Mouse (Mus musculus) hindbrain, embryonic 15.5 days (tissue): ENCODE data around the gene Zwilch. TPM values are rescaled to one million over a fixed set of nuclear protein-coding genes. Genes with fewer than 3 reads are reported as not detected.
A peak's percentile ranks its signal among the peaks of the same experiment; 100 is the strongest.

Experiments used
- ATAC-seq: fragments of 200-750 bp; cut with Nextera tagmentation; 2 replicates; pipeline ENCODE4 v1.8.0; 2017; ENCODE audit warnings: low read depth, moderate number of reproducible peaks, moderate TSS enrichment; ENCODE audit not compliant: low FRiP score
- H3K27ac ChIP-seq: fragments of 300-500 bp; sonication (generic); replicated peaks from 2 replicates; pipeline ENCODE4 v1.5.1; 2015; ENCODE audit warnings: mild to moderate bottlenecking, inconsistent platforms
- H3K27me3 ChIP-seq: fragments of 300-500 bp; sonication (generic); 2 replicates; pipeline ENCODE4 v1.6.1; 2015; ENCODE audit warnings: control low read depth, inconsistent platforms
- H3K36me3 ChIP-seq: fragments of 300-500 bp; sonication (generic); 2 replicates; pipeline ENCODE4 v1.6.1; 2015; ENCODE audit warnings: control low read depth, inconsistent platforms
- H3K4me1 ChIP-seq: fragments of 300-500 bp; sonication (generic); replicated peaks from 2 replicates; pipeline ENCODE4 v1.6.1; 2015; ENCODE audit warnings: control low read depth, inconsistent platforms
- H3K4me2 ChIP-seq: fragments of 300-500 bp; sonication (generic); 2 replicates; pipeline ENCODE4 v1.6.1; 2015; ENCODE audit warnings: moderate library complexity, mild to moderate bottlenecking, inconsistent platforms
- H3K4me3 ChIP-seq: fragments of 300-500 bp; sonication (generic); 2 replicates; pipeline ENCODE4 v1.5.1; 2015; ENCODE audit warnings: mild to moderate bottlenecking, inconsistent platforms
- H3K9ac ChIP-seq: fragments of 300-500 bp; sonication (generic); 2 replicates; pipeline ENCODE4 v1.6.1; 2015; ENCODE audit warnings: inconsistent platforms
- H3K9me3 ChIP-seq: fragments of 300-500 bp; sonication (generic); 2 replicates; pipeline ENCODE4 v1.6.1; 2016; ENCODE audit warnings: control low read depth, inconsistent platforms
- WGBS: fragments of 180-500 bp; shearing (Covaris S2); methylation state at CpG from one replicate; pipeline ENCODE4 v1.1.7; 2015; 5-methylcytosine and 5-hydroxymethylcytosine counted together
- polyA plus RNA-seq: library from polyadenylated mRNA; unstranded; fragments of >200 nt; fragmentation: Nextera tagmentation; extraction: Ambion mirVana; gene quantifications from 2 replicates; pipeline ENCODE4 v1.2.1, GENCODE M21; 2015

Gene Zwilch
- polyA plus RNA-seq, result 5.6 and 6.7 TPM in 2 replicates

- WGBS, result under 1% methylated on average over 42 of the region's 42 CpGs
Measured at GRCm38 (mm10) chr9:64172816-64173665, at the start of gene Zwilch, which contains the start of gene Rpl4. Gene Zwilch (minus strand): TSS chr9:64173104. Gene Rpl4 (plus strand): TSS chr9:64173375.

DNA sequence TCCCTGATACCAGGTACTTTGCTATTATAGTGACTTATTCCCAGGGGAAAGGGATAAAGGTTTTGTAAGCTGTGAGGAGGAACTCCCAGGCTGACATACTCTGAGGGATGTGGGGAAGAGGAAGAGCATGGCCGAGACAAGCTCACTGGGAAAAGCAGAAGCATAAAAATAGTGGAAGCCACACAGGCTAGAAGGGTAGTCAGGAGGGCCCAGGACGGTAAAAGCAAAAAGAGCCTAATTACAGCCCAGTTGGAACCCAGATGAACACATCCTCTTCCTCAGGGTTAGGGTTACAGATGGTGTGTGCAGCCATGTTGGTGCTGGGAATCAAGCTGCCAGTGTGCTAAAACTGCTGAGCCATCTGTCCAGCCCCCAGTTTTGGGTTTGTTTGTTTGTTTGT lies 49.2 kb upstream of the Zwilch start:
- no peak overlapping the region for H3K4me3 ChIP-seq
- no peak for ATAC-seq
- H3K4me2 ChIP-seq, result no peak overlapping the region
- H3K27ac ChIP-seq, result no peak overlapping the region
- no peaks in the 10 kb centered on the region for H3K9me3 ChIP-seq
- no peaks in the 10 kb centered on the region for H3K36me3 ChIP-seq
- no peaks in the 10 kb centered on the region for H3K27me3 ChIP-seq
- H3K4me1 ChIP-seq, result no peaks in the 10 kb centered on the region
- H3K9ac ChIP-seq, result no peak overlapping the region
- 65% methylated on average over 2 of the region's 2 CpGs for WGBS

More at GRCm38 (mm10) chr9:64172816-64173665, at the start of gene Zwilch, which contains the start of gene Rpl4:
- Histone ChIP-seq H3K27ac (peak within 1 kb of the TSS; percentile 93), H3K9me3 (no peaks in the 10 kb centered on the region), H3K4me1 (peaks cover 25% of the 10 kb centered on the region), H3K4me3 (peak within 1 kb of the TSS; percentile 99), H3K4me2 (peak within 1 kb of the TSS; percentile 65), H3K36me3 (peaks cover 31% of the 10 kb centered on the region), H3K27me3 (no peaks in the 10 kb centered on the region), H3K9ac (peak within 1 kb of the TSS; percentile 95)
- ATAC-seq, result peak; percentile 86

- WGBS, result 85% methylated on average over 4 of the region's 4 CpGs
- Histone ChIP-seq H3K4me2 (no peak overlapping the region), H3K9ac (no peak overlapping the region), H3K4me3 (no peak overlapping the region), H3K27ac (no peak overlapping the region), H3K27me3 (no peaks in the 10 kb centered on the region), H3K4me1 (no peaks in the 10 kb centered on the region), H3K9me3 (no peaks in the 10 kb centered on the region), H3K36me3 (no peaks in the 10 kb centered on the region)
- no peak for ATAC-seq
Measured at GRCm38 (mm10) chr9:64221480-64221879, 48.6 kb upstream of the Zwilch start.

DNA sequence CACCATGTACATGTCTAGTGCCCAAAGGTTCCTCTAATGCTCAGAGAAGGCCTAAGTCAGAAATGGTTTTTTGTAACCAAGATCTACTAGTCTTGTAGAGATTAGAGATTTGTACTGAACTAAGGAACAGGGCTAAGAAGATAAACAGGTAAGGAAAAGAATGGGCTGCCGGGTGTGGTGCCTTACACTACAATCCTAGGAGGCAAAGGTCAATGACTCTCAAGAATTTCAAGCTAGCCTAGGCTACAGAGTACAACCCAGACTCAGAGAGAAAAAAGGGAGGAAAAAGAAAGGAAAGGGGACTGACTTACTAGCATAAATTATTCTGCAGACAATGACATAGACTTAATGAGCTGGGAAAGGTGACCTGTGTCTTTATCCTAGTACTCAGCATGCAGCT lies 47.7 kb upstream of the Zwilch start:
- ATAC-seq, result no peak
- Histone ChIP-seq H3K27ac (no peak overlapping the region), H3K36me3 (no peaks in the 10 kb centered on the region), H3K9ac (no peak overlapping the region), H3K27me3 (no peaks in the 10 kb centered on the region), H3K4me3 (no peak overlapping the region), H3K9me3 (no peaks in the 10 kb centered on the region), H3K4me1 (no peaks in the 10 kb centered on the region), H3K4me2 (no peak overlapping the region)
- 64% methylated on average over 1 of the region's 1 CpGs for WGBS

DNA sequence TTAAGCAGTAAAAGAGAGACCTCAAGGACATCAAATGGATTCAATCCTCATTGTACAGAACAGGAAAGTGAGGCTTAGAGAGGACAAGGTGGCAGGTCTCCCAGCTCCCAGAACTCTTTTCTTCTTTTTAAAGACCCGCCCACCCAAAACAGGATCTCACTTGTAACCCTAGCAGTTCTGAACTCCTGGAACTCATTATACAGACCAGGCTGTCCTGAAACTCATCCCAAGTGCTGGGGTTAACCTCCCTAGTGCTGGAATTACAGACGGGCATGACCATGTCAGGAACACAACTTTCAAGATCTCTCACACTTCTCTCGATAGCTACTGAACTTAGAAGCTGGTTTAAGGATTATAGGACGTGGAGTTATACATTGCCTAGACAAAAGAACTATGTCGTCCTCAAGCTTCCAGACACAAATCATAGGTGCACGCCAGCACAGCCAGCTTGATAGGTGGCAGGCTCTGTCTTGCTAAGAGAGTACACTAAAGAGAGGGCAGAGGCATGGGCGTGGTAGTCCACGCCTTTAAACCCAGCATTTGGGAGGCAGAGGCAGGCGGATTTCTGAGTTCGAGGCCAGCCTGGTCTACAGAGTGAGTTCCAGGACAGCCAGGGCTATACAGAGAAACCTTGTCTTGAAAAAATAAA lies 47.0 kb upstream of the Zwilch start:
- Histone ChIP-seq H3K4me2 (no peak overlapping the region), H3K4me1 (no peaks in the 10 kb centered on the region), H3K4me3 (no peak overlapping the region), H3K27ac (no peak overlapping the region), H3K36me3 (no peaks in the 10 kb centered on the region), H3K9me3 (no peaks in the 10 kb centered on the region), H3K27me3 (no peaks in the 10 kb centered on the region), H3K9ac (no peak overlapping the region)
- ATAC-seq, result no peak
- WGBS, result 95% methylated on average over 10 of the region's 10 CpGs

- WGBS, result 71% methylated on average over 1 of the region's 1 CpGs
- Histone ChIP-seq H3K36me3 (no peaks in the 10 kb centered on the region), H3K4me3 (no peak overlapping the region), H3K9ac (no peak overlapping the region), H3K4me2 (no peak overlapping the region), H3K9me3 (no peaks in the 10 kb centered on the region), H3K27ac (no peak overlapping the region), H3K4me1 (no peaks in the 10 kb centered on the region), H3K27me3 (no peaks in the 10 kb centered on the region)
- ATAC-seq, result no peak
Measured at GRCm38 (mm10) chr9:64219305-64219704, 46.4 kb upstream of the Zwilch start.

- H3K27ac ChIP-seq, result no peak overlapping the region
- H3K4me2 ChIP-seq, result no peak overlapping the region
- H3K9me3 ChIP-seq, result no peaks in the 10 kb centered on the region
- no peaks in the 10 kb centered on the region for H3K27me3 ChIP-seq
- H3K4me1 ChIP-seq, result no peaks in the 10 kb centered on the region
- ATAC-seq, result no peak
- H3K9ac ChIP-seq, result no peak overlapping the region
- H3K36me3 ChIP-seq, result no peaks in the 10 kb centered on the region
- H3K4me3 ChIP-seq, result no peak overlapping the region
Measured at GRCm38 (mm10) chr9:64217887-64218286, 45.0 kb upstream of the Zwilch start.

DNA sequence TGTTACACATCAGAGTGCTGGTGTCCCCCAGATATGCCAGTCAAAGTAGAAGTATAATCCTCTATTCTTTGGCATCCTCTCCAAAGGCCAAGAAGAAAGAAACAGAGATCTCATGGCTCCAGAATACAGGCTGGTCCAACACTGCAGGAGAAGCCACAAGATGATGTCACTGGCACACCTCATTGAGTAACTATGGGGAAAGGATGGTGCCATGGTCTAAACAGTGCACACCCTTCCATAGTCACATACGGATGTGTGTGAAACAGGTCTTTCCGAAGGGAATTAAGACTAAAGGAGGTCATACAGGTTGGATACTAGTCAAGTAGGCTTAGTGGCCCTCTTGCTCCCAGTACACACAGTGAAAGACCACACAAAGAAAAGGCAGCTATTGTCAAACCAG lies 43.7 kb upstream of the Zwilch start:
- H3K27me3 ChIP-seq, result no peaks in the 10 kb centered on the region
- H3K4me3 ChIP-seq, result no peak overlapping the region
- H3K27ac ChIP-seq, result no peak overlapping the region
- no peak overlapping the region for H3K9ac ChIP-seq
- WGBS, result 92% methylated on average over 2 of the region's 2 CpGs
- ATAC-seq, result no peak
- H3K4me2 ChIP-seq, result no peak overlapping the region
- H3K36me3 ChIP-seq, result no peaks in the 10 kb centered on the region
- no peaks in the 10 kb centered on the region for H3K4me1 ChIP-seq
- H3K9me3 ChIP-seq, result no peaks in the 10 kb centered on the region

DNA sequence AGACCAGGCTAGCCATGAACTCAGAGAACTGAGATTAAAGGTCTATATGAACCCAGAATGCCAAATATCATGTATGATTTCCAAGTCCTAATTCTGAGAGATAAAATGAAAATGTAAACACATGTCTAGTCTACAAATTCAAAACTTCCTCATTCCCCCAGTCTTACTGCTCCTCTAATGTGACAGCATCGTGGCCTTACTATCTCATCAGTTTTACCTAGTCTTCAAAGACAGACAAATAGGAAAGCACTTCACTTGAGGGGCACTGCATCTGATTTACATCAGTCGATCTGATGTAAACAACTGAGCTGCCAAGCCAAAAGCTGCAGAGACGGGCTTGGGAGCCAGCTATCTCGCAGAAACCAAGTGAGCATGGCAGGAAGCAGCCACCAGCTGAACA lies 43.2 kb upstream of the Zwilch start:
- Histone ChIP-seq H3K4me3 (no peak overlapping the region), H3K36me3 (no peaks in the 10 kb centered on the region), H3K27me3 (no peaks in the 10 kb centered on the region), H3K4me1 (no peaks in the 10 kb centered on the region), H3K27ac (no peak overlapping the region), H3K9ac (no peak overlapping the region), H3K9me3 (no peaks in the 10 kb centered on the region), H3K4me2 (no peak overlapping the region)
- ATAC-seq, result no peak
- WGBS, result 74% methylated on average over 4 of the region's 4 CpGs

- 90% methylated on average over 17 of the region's 17 CpGs for WGBS
- no peaks in the 10 kb centered on the region for H3K36me3 ChIP-seq
- H3K9ac ChIP-seq, result no peak overlapping the region
- H3K9me3 ChIP-seq, result no peaks in the 10 kb centered on the region
- no peak overlapping the region for H3K4me3 ChIP-seq
- no peak for ATAC-seq
- no peak overlapping the region for H3K4me2 ChIP-seq
- no peaks in the 10 kb centered on the region for H3K27me3 ChIP-seq
- H3K4me1 ChIP-seq, result no peaks in the 10 kb centered on the region
- no peak overlapping the region for H3K27ac ChIP-seq
Measured at GRCm38 (mm10) chr9:64214452-64214851, 41.5 kb upstream of the Zwilch start.

GRCm38 (mm10) chr9:64207509-64208084 lies 34.7 kb upstream of the Zwilch start:
- 78% methylated on average over 3 of the region's 3 CpGs for WGBS
- H3K27ac ChIP-seq, result peak overlapping the region; percentile 38; the same call in 1 of the 2 replicates

DNA sequence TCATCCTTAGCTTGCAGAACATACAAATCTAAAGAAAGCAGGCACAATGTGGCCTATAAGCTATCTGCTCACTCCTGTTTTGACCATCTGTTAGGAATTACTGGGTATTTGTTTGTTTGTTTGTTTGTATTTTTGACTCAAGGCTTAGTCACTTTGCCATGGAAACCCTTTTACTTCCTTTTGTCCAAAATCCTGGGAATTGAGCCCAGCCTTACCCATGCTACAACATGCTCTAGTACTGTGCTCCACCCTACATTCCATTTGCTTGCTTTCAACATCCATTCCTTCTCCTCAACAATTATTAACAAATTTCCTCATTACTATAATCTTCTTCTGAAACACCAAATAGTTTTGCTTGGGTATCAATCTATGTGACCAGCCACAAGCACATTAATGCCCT lies 30.0 kb upstream of the Zwilch start:
- no peaks in the 10 kb centered on the region for H3K4me1 ChIP-seq

More at GRCm38 (mm10) chr9:64207509-64208084, 34.7 kb upstream of the Zwilch start:
- no peaks in the 10 kb centered on the region for H3K27me3 ChIP-seq
- H3K36me3 ChIP-seq, result peaks cover 8% of the 10 kb centered on the region; the same call in 1 of the 2 replicates
- no peak overlapping the region for H3K4me2 ChIP-seq
- no peak overlapping the region for H3K4me3 ChIP-seq
- H3K9ac ChIP-seq, result no peak overlapping the region
- H3K9me3 ChIP-seq, result no peaks in the 10 kb centered on the region
- ATAC-seq, result no peak
- no peaks in the 10 kb centered on the region for H3K4me1 ChIP-seq

More for the DNA sequence above, 30.0 kb upstream of the Zwilch start:
- no peak overlapping the region for H3K4me2 ChIP-seq
- no peaks in the 10 kb centered on the region for H3K9me3 ChIP-seq
- H3K9ac ChIP-seq, result no peak overlapping the region
- ATAC-seq, result no peak
- H3K36me3 ChIP-seq, result peaks cover 8% of the 10 kb centered on the region; the same call in 1 of the 2 replicates
- no peaks in the 10 kb centered on the region for H3K27me3 ChIP-seq
- no peak overlapping the region for H3K27ac ChIP-seq
- no peak overlapping the region for H3K4me3 ChIP-seq
